Mouse (Mus musculus) CH12.LX (cell line): Measurements from ENCODE around the gene Zfyve1. TPM values are rescaled to one million over a fixed set of nuclear protein-coding genes. Genes with fewer than 3 reads are reported as not detected.

Experiments used
- DNase-seq: peaks from one replicate; pipeline ENCODE4 v3.0.0-alpha.2; 2013; ENCODE audit errors: extremely low read depth
- H3K27ac ChIP-seq: 2 replicates; pipeline ENCODE4 v1.5.1; 2012; ENCODE audit warnings: low read depth, mild to moderate bottlenecking, control low read depth, moderate library complexity; ENCODE audit not compliant: insufficient read depth
- H3K27me3 ChIP-seq: replicated peaks from 2 replicates; pipeline ENCODE3; 2012; ENCODE audit warnings: inconsistent platforms
- H3K36me3 ChIP-seq, 2 experiments: replicated peaks in 1 of 2; 2 replicates each; pipeline versions ENCODE3 to v1.6.1; 2012; ENCODE audit warnings: inconsistent platforms in 1 of 2, low read length in 1 of 2, mild to moderate bottlenecking in 1 of 2, mixed read lengths in 1 of 2, moderate library complexity in 1 of 2; ENCODE audit not compliant: control insufficient read depth in 1 of 2, insufficient read depth in 1 of 2
- H3K4me1 ChIP-seq, 2 experiments: 2 replicates each; pipeline ENCODE4 v1.6.1; 2012; ENCODE audit warnings: inconsistent platforms in 1 of 2, moderate library complexity in 1 of 2; ENCODE audit not compliant: insufficient read depth in 2 of 2, control insufficient read depth in 1 of 2
- H3K4me2 ChIP-seq: 2 replicates; pipeline ENCODE4 v1.6.1; 2012; ENCODE audit warnings: low read depth, mild to moderate bottlenecking, control low read depth; ENCODE audit not compliant: poor library complexity, insufficient read depth, severe bottlenecking
- H3K4me3 ChIP-seq, 3 experiments: fragments of 150-350 bp in 1 of 3; sonication (generic) in 1 of 3; replicated peaks in 1 of 3; 2 replicates each; pipeline versions ENCODE3 to v1.5.1; 2011 to 2012; ENCODE audit warnings: low read depth in 2 of 3, low read length in 2 of 3, mild to moderate bottlenecking in 2 of 3, moderate library complexity in 2 of 3, control low read depth in 1 of 3, improper control_type of control experiment in 1 of 3, inconsistent platforms in 1 of 3, mixed read lengths in 1 of 3; ENCODE audit not compliant: poor library complexity in 1 of 3
- H3K79me2 ChIP-seq: replicated peaks from 2 replicates; pipeline ENCODE4 v1.6.1; 2012; ENCODE audit warnings: mild to moderate bottlenecking, moderate library complexity; ENCODE audit not compliant: control insufficient read depth, poor library complexity, insufficient read depth, severe bottlenecking; ENCODE audit errors: extremely low read depth
- H3K9ac ChIP-seq: 2 replicates; pipeline ENCODE4 v1.6.1; 2012; ENCODE audit warnings: low read depth, mild to moderate bottlenecking, control low read depth, moderate library complexity; ENCODE audit not compliant: insufficient read depth
- H3K9me3 ChIP-seq: replicated peaks from 2 replicates; pipeline ENCODE3; 2012; ENCODE audit warnings: low read length, inconsistent platforms, mixed read lengths
- BHLHE40 ChIP-seq: IDR thresholded peaks from 2 replicates; pipeline ENCODE4 v1.6.1; 2011; ENCODE audit warnings: mild to moderate bottlenecking, low read depth, low read length, improper control_type of control experiment
- CHD1 ChIP-seq: IDR thresholded peaks from 2 replicates; pipeline ENCODE4 v1.6.1; 2012; ENCODE audit warnings: low read depth, low read length, improper control_type of control experiment, inconsistent platforms
- CHD2 ChIP-seq: IDR thresholded peaks from 2 replicates; pipeline ENCODE4 v1.6.1; 2011; ENCODE audit warnings: low read length, improper control_type of control experiment
- EP300 ChIP-seq: IDR thresholded peaks from 2 replicates; pipeline ENCODE4 v1.6.1; 2011; ENCODE audit warnings: low read length, improper control_type of control experiment
- ETS1 ChIP-seq: conservative IDR thresholded peaks from 2 replicates; pipeline ENCODE4 v1.6.1; 2012; ENCODE audit warnings: low read depth, mild to moderate bottlenecking, inconsistent platforms, low read length, improper control_type of control experiment, moderate library complexity
- IRF4 ChIP-seq: IDR thresholded peaks from 2 replicates; pipeline ENCODE4 v1.6.1; 2014; ENCODE audit warnings: low read depth, mild to moderate bottlenecking, inconsistent platforms, low read length, improper control_type of control experiment
- KAT2A ChIP-seq: IDR thresholded peaks from 2 replicates; pipeline ENCODE4 v1.6.1; 2012; ENCODE audit warnings: low read length, improper control_type of control experiment, inconsistent platforms; ENCODE audit not compliant: insufficient replicate concordance
- MAX ChIP-seq: IDR thresholded peaks from 2 replicates; pipeline ENCODE4 v1.6.1; 2011; ENCODE audit warnings: low read length, improper control_type of control experiment
- MAZ ChIP-seq: IDR thresholded peaks from 2 replicates; pipeline ENCODE4 v1.6.1; 2012; ENCODE audit warnings: low read depth, mild to moderate bottlenecking, inconsistent platforms, low read length, improper control_type of control experiment, moderate library complexity
- MXI1 ChIP-seq: IDR thresholded peaks from 2 replicates; pipeline ENCODE4 v1.6.1; 2011; ENCODE audit warnings: mild to moderate bottlenecking, low read depth, low read length, improper control_type of control experiment
- SMC3 ChIP-seq: IDR thresholded peaks from 2 replicates; pipeline ENCODE4 v1.6.1; 2011; ENCODE audit warnings: low read depth, low read length, improper control_type of control experiment
- TBP ChIP-seq: conservative IDR thresholded peaks from 2 replicates; pipeline ENCODE4 v1.6.1; 2011; ENCODE audit warnings: low read depth, low read length, improper control_type of control experiment
- USF1 ChIP-seq: IDR thresholded peaks from 2 replicates; pipeline ENCODE4 v1.6.1; 2014; ENCODE audit warnings: low read depth, mild to moderate bottlenecking, inconsistent platforms, low read length, improper control_type of control experiment
- USF2 ChIP-seq: conservative IDR thresholded peaks from 2 replicates; pipeline ENCODE4 v1.6.1; 2011; ENCODE audit warnings: low read depth, low read length, improper control_type of control experiment
- dilution Hi-C: fragments of 300-500 bp; cut with MboI; formaldehyde crosslinking; loops from 2 replicates; pipeline ENCODE4 v1.14.3; 2020; ENCODE audit warnings: low sequenced_read_pairs; ENCODE audit not compliant: extremely low pct_unique_long_range_greater_than_20kb, extremely low pct_ligation_motif_present
- in situ Hi-C: fragments of 300-500 bp; cut with MboI; formaldehyde crosslinking; loops from 3 replicates; pipeline ENCODE4 v1.14.3; 2019; ENCODE audit warnings: low sequenced_read_pairs, low pct_ligation_motif_present, low pct_unique_long_range_greater_than_20kb, mixed read lengths
- polyA plus RNA-seq: library from polyadenylated mRNA; unstranded; fragments of >175 nt; gene quantifications from 2 replicates; pipeline ENCODE4 v1.2.1, GENCODE M21; 2012; ENCODE audit warnings: low read depth; ENCODE audit not compliant: insufficient read length
- total RNA-seq, 2 experiments: library from RNA; depleted of rRNA; stranded (reverse); fragments of 300-350 nt in 1 of 2; fragments of >200 nt in 1 of 2; gene quantifications; 2 replicates each; pipeline ENCODE4 v1.2.3; 2012 to 2014

Gene Zfyve1
- total and polyA plus RNA-seq, 3 experiments, result 6.0 to 17.6 (median 7.2) TPM

- no peak overlapping the region for H3K9ac ChIP-seq
- H3K9me3 ChIP-seq, result no peaks in the 10 kb centered on the region
- no peak for DNase-seq
- dilution Hi-C loops (no loop called here), in situ Hi-C loops (loop anchor here (5.0 kb wide), 1 partner anchor 384 kb away; no protein-coding TSS in a partner anchor)
- H3K27ac ChIP-seq, result no peak overlapping the region
- TF ChIP-seq MAX (no peak), EP300 (no peak), KAT2A (no peak), MXI1 (no peak), TBP (no peak), USF2 (no peak), CHD2 (no peak), ETS1 (no peak), IRF4 (no peak), BHLHE40 (no peak), CHD1 (no peak), MAZ (no peak), SMC3 (no peak), USF1 (no peak)
- no peaks in the 10 kb centered on the region for H3K79me2 ChIP-seq
- H3K4me2 ChIP-seq, result no peak overlapping the region
- H3K27me3 ChIP-seq, result peaks cover 9% of the 10 kb centered on the region
- no peaks in the 10 kb centered on the region for H3K36me3 ChIP-seq
- H3K4me3 ChIP-seq, result no peak overlapping the region
- H3K4me1 ChIP-seq, result no peaks in the 10 kb centered on the region
Measured at GRCm38 (mm10) chr12:83496736-83497135, 100.3 kb downstream of the Zfyve1 start.

Other genes starting within 250 kb of the Zfyve1 start
- gene Dpf3, start 109.5 kb downstream of the Zfyve1 start, total RNA-seq (2012; rRNA removed), result 0.42 TPM in 2 replicates
- 0.85 and 1.2 TPM in 2 replicates for gene Dpf3, start 109.5 kb downstream of the Zfyve1 start, total RNA-seq (2014; rRNA removed)
- 1.2 and 3.2 TPM in 2 replicates for gene Dpf3, start 109.5 kb downstream of the Zfyve1 start, polyA plus RNA-seq
- 22.0 and 22.1 TPM in 2 replicates for gene Dcaf4, start 76.8 kb downstream of the Zfyve1 start, total RNA-seq (2012; rRNA removed)
- 21.5 and 23.6 TPM in 2 replicates for gene Dcaf4, start 76.8 kb downstream of the Zfyve1 start, total RNA-seq (2014; rRNA removed)
- gene Dcaf4, start 76.8 kb downstream of the Zfyve1 start, polyA plus RNA-seq, result 17.3 and 19.4 TPM in 2 replicates
- gene Rbm25, start 34.0 kb upstream of the Zfyve1 start, total RNA-seq (2012; rRNA removed), result 58.6 and 75.0 TPM in 2 replicates
- 97.5 and 103 TPM in 2 replicates for gene Rbm25, start 34.0 kb upstream of the Zfyve1 start, total RNA-seq (2014; rRNA removed)
- gene Rbm25, start 34.0 kb upstream of the Zfyve1 start, polyA plus RNA-seq, result 227 and 245 TPM in 2 replicates
- 45.8 and 46.9 TPM in 2 replicates for gene Psen1, start 90.9 kb upstream of the Zfyve1 start, total RNA-seq (2012; rRNA removed)
- 26.4 and 28.4 TPM in 2 replicates for gene Psen1, start 90.9 kb upstream of the Zfyve1 start, total RNA-seq (2014; rRNA removed)
- 57.6 and 61.1 TPM in 2 replicates for gene Psen1, start 90.9 kb upstream of the Zfyve1 start, polyA plus RNA-seq
- 0.17 and 0.51 TPM in 2 replicates for gene Papln, start 166.4 kb upstream of the Zfyve1 start, total RNA-seq (2012; rRNA removed)
- gene Papln, start 166.4 kb upstream of the Zfyve1 start, total RNA-seq (2014; rRNA removed), result not detected in 2 replicates
- gene Papln, start 166.4 kb upstream of the Zfyve1 start, polyA plus RNA-seq, result 0.07 and 0.09 TPM in 2 replicates